Comparison of ENCODE assay signal across 8 mouse cellular contexts in genomic region chr5:137627991-137628390, GRCm38 (mm10). TPM values are rescaled to one million over a fixed set of nuclear protein-coding genes. Genes with fewer than 3 reads are reported as not detected.
A peak's percentile ranks its signal among the peaks of the same experiment; 100 is the strongest.
DNase-seq lines count a peak whose midpoint lies in the region; ATAC-seq and TF ChIP-seq lines count a peak whose summit lies in the region.

No protein-coding gene starts in this region.

- H3K4me2 ChIP-seq in embryonic facial prominence, embryonic 15.5 days (replicated peaks) = peak overlapping the region; percentile 59

- no peaks in the 10 kb centered on the region for H3K36me3 ChIP-seq in spleen, adult 2 months (ENCODE audit: control insufficient read depth, insufficient read depth, low read length)
- peaks cover 6% of the 10 kb centered on the region; the same call in 1 of the 2 replicates for H3K36me3 ChIP-seq in embryonic facial prominence, embryonic 15.5 days
- peaks cover under 1% of the 10 kb centered on the region; the same call in 1 of the 2 replicates for H3K36me3 ChIP-seq in macrophage (ENCODE audit: inconsistent target)

- H3K9ac ChIP-seq in embryonic facial prominence, embryonic 15.5 days = peak overlapping the region; percentile 43

- no peaks in the 10 kb centered on the region for H3K9me3 ChIP-seq in embryonic facial prominence, embryonic 15.5 days (replicated peaks)

- TF ChIP-seq CTCF in spleen, adult 2 months (IDR thresholded peaks at IDR 0.05; ENCODE audit: extremely low read depth, insufficient read depth, insufficient read length, insufficient replicate concordance) = no peak

- ATAC-seq in embryonic facial prominence, embryonic 15.5 days (ENCODE audit: insufficient number of reproducible peaks, low FRiP score, low TSS enrichment, low read depth) = no peak

- no peaks in the 10 kb centered on the region for H3K27me3 ChIP-seq in spleen, adult 2 months (ENCODE audit: control insufficient read depth, insufficient read depth, low read length)
- no peaks in the 10 kb centered on the region for H3K27me3 ChIP-seq in embryonic facial prominence, embryonic 15.5 days

- H3K79me2 ChIP-seq in macrophage (ENCODE audit: inconsistent target) = peaks cover 32% of the 10 kb centered on the region

- TF ChIP-seq POLR2A in spleen, adult 2 months (IDR thresholded peaks at IDR 0.05; ENCODE audit: low read depth, low read length) = no peak

- WGBS in spleen, adult 2 months = under 1% methylated on average over 9 of the region's 9 CpGs
- 3% methylated on average over 9 of the region's 9 CpGs for WGBS in embryonic facial prominence, embryonic 15.5 days
- 3% methylated on average over 9 of the region's 9 CpGs for WGBS in macrophage (ENCODE audit: missing documents)

- no peak for DNase-seq in spleen, adult 2 months (ENCODE audit: low read depth in 1 of 2, low spot score in 2 of 2)
- no peak for DNase-seq in spleen, adult 12 weeks (ENCODE audit: low spot score)
- DNase-seq in kidney, adult 8-10 months = peak; percentile 32 to 36
- DNase-seq in T-cell, adult 2 months (ENCODE audit: low spot score) = no peak
- DNase-seq in spleen, postnatal 14 days (ENCODE audit: low spot score in 2 of 2) = no peak
- no peak for DNase-seq in right cerebral cortex, postnatal 4 days

- H3K4me3 ChIP-seq in spleen, adult 2 months (ENCODE audit: extremely low read depth, insufficient read depth, insufficient read length) = peak overlapping the region; percentile 72
- peak overlapping the region; percentile 99 for H3K4me3 ChIP-seq in embryonic facial prominence, embryonic 15.5 days (replicated peaks)
- peak overlapping the region; percentile 65 for H3K4me3 ChIP-seq in macrophage (ENCODE audit: inconsistent target)

- peak overlapping the region; percentile 95 for H3K27ac ChIP-seq in spleen, adult 2 months (ENCODE audit: insufficient read depth, low read length)
- peak overlapping the region; percentile 91 for H3K27ac ChIP-seq in embryonic facial prominence, embryonic 15.5 days (replicated peaks)
- H3K27ac ChIP-seq in macrophage = peak overlapping the region; percentile 82

- peaks cover 13% of the 10 kb centered on the region; the same call in 1 of the 2 replicates for H3K4me1 ChIP-seq in spleen, adult 2 months (ENCODE audit: control insufficient read depth, insufficient read depth, insufficient read length)
- peaks cover 41% of the 10 kb centered on the region for H3K4me1 ChIP-seq in embryonic facial prominence, embryonic 15.5 days

RNA-seq across cellular contexts. Expression of gene Fbxo24, which starts 0.8 kb away (rescaled TPM):
- 0.25 and 0.26 TPM in 2 replicates for polyA plus RNA-seq in spleen, adult 2 months (2012; rRNA removed)
- 0.25 and 0.26 TPM in 2 replicates for polyA plus RNA-seq in embryonic facial prominence, embryonic 15.5 days (2015; fragmentation: Nextera tagmentation; extraction: Ambion mirVana)
- under 1 TPM in 16 of 26 experiments, not detected in 10; 0.21 to 0.96 (median 0.40) TPM for total RNA-seq in macrophage (2018; cell fraction: chromatin; rRNA removed)
- total RNA-seq in macrophage (2018; cell fraction: cytosol; rRNA removed) = under 1 TPM in 9 of 26 experiments, not detected in 17; 0.03 to 0.16 (median 0.09) TPM
- under 1 TPM in 12 of 26 experiments, not detected in 14; 0.22 to 0.54 (median 0.39) TPM for total RNA-seq in macrophage (2018; cell fraction: nucleus; rRNA removed)
- polyA plus RNA-seq in macrophage (2018) = 0.09 TPM in 1 of 3 replicates, not detected in the others

RNA-seq across cellular contexts. Expression of gene Lrch4, which starts 0.9 kb away (rescaled TPM):
- 249 and 293 TPM in 2 replicates for polyA plus RNA-seq in spleen, adult 2 months (2012; rRNA removed)
- 37.2 and 48.9 TPM in 2 replicates for polyA plus RNA-seq in embryonic facial prominence, embryonic 15.5 days (2015; fragmentation: Nextera tagmentation; extraction: Ambion mirVana)
- 100 to 1,000 TPM; 167 to 732 (median 499) TPM for total RNA-seq in macrophage (2018; cell fraction: chromatin; rRNA removed)
- total RNA-seq in macrophage (2018; cell fraction: cytosol; rRNA removed) = 100 to 1,000 TPM in 19 of 26 experiments, 10 to 100 TPM in 7; 63.8 to 148 (median 112) TPM
- total RNA-seq in macrophage (2018; cell fraction: nucleus; rRNA removed) = 100 to 1,000 TPM; 111 to 438 (median 231) TPM
- 51.6 to 108 TPM (median 60.3 TPM) in 3 replicates for polyA plus RNA-seq in macrophage (2018)

RNA-seq across cellular contexts. Expression of gene Gm20605, which starts 1.0 kb away (rescaled TPM):
- polyA plus RNA-seq in spleen, adult 2 months (2012; rRNA removed) = 69.4 and 70.9 TPM in 2 replicates
- polyA plus RNA-seq in embryonic facial prominence, embryonic 15.5 days (2015; fragmentation: Nextera tagmentation; extraction: Ambion mirVana) = 12.7 and 13.1 TPM in 2 replicates
- 100 to 1,000 TPM in 18 of 26 experiments, 10 to 100 TPM in 8; 40.1 to 196 (median 131) TPM for total RNA-seq in macrophage (2018; cell fraction: chromatin; rRNA removed)
- total RNA-seq in macrophage (2018; cell fraction: cytosol; rRNA removed) = 10 to 100 TPM in 5 of 26 experiments, 1 to 10 TPM in 18, under 1 TPM in 3; 0.65 to 15.9 (median 4.3) TPM
- 100 to 1,000 TPM in 8 of 26 experiments, 10 to 100 TPM in 18; 27.9 to 148 (median 83.5) TPM for total RNA-seq in macrophage (2018; cell fraction: nucleus; rRNA removed)
- polyA plus RNA-seq in macrophage (2018) = 4.9 to 17.8 TPM (median 5.5 TPM) in 3 replicates

RNA-seq across cellular contexts. Expression of gene Sap25, which starts 13.1 kb away (rescaled TPM):
- 328 and 407 TPM in 2 replicates for polyA plus RNA-seq in spleen, adult 2 months (2012; rRNA removed)
- 10.1 and 10.2 TPM in 2 replicates for polyA plus RNA-seq in embryonic facial prominence, embryonic 15.5 days (2015; fragmentation: Nextera tagmentation; extraction: Ambion mirVana)
- total RNA-seq in macrophage (2018; cell fraction: chromatin; rRNA removed) = 100 to 1,000 TPM in 22 of 26 experiments, 10 to 100 TPM in 4; 38.5 to 287 (median 179) TPM
- 10 to 100 TPM in 4 of 26 experiments, 1 to 10 TPM in 16, under 1 TPM in 6; 0.51 to 14.8 (median 2.5) TPM for total RNA-seq in macrophage (2018; cell fraction: cytosol; rRNA removed)
- 100 to 1,000 TPM in 22 of 26 experiments, 10 to 100 TPM in 4; 72.4 to 325 (median 151) TPM for total RNA-seq in macrophage (2018; cell fraction: nucleus; rRNA removed)
- 5.2 to 25.3 TPM (median 10.5 TPM) in 3 replicates for polyA plus RNA-seq in macrophage (2018)

RNA-seq across cellular contexts. Expression of gene Pcolce, which starts 14.4 kb away (rescaled TPM):
- polyA plus RNA-seq in spleen, adult 2 months (2012; rRNA removed) = 69.6 and 88.0 TPM in 2 replicates
- polyA plus RNA-seq in embryonic facial prominence, embryonic 15.5 days (2015; fragmentation: Nextera tagmentation; extraction: Ambion mirVana) = 261 and 273 TPM in 2 replicates
- 10 to 100 TPM in 1 of 26 experiments, 1 to 10 TPM in 16, under 1 TPM in 3, not detected in 6; 0.68 to 88.8 (median 1.8) TPM for total RNA-seq in macrophage (2018; cell fraction: chromatin; rRNA removed)
- total RNA-seq in macrophage (2018; cell fraction: cytosol; rRNA removed) = under 1 TPM in 23 of 26 experiments, not detected in 3; 0.07 to 0.58 (median 0.20) TPM
- total RNA-seq in macrophage (2018; cell fraction: nucleus; rRNA removed) = 10 to 100 TPM in 1 of 26 experiments, 1 to 10 TPM in 4, under 1 TPM in 15, not detected in 6; 0.25 to 16.0 (median 0.67) TPM
- 0.41 to 0.44 TPM in 2 of 3 replicates, not detected in the other for polyA plus RNA-seq in macrophage (2018)

Comparison
In these comparisons a context has a peak if more than half of its experiments do, and no peak if none do; other contexts are left out.
1. DNase-seq: peak in kidney, adult 8-10 months (2 of 2); none in spleen, adult 2 months (0 of 2), spleen, adult 12 weeks (single experiment), T-cell, adult 2 months (single experiment), spleen, postnatal 14 days (0 of 2) and right cerebral cortex, postnatal 4 days (single experiment).
2. Peak in every context shown above with its lines, with median percentiles within 50 percentile points of each other: H3K27ac ChIP-seq and H3K4me3 ChIP-seq.